Mouse (Mus musculus) G1E (cell line): ENCODE data around the gene Gm38392.

Experiments used
- CTCF ChIP-seq: IDR thresholded peaks from 2 replicates; pipeline ENCODE4 v1.5.1; 2012; ENCODE audit warnings: low read depth, low read length, inconsistent platforms, mixed read lengths
- GATA1 ChIP-seq: IDR thresholded peaks from 2 replicates; pipeline ENCODE4 v1.6.1; 2012; ENCODE audit warnings: borderline replicate concordance, low read length, inconsistent platforms, mixed read lengths
- GATA2 ChIP-seq: IDR thresholded peaks from 2 replicates; pipeline ENCODE4 v1.6.1; 2012; ENCODE audit warnings: low read depth, low read length, inconsistent platforms, borderline replicate concordance
- POLR2AphosphoS5 ChIP-seq: IDR thresholded peaks from 2 replicates; pipeline ENCODE4 v1.6.1; 2012; ENCODE audit warnings: low read depth, low read length, inconsistent platforms; ENCODE audit not compliant: insufficient replicate concordance
- TAL1 ChIP-seq: conservative IDR thresholded peaks from 2 replicates; pipeline ENCODE4 v1.6.1; 2012; ENCODE audit warnings: low read depth, low read length, inconsistent platforms, mixed read lengths

- TF ChIP-seq CTCF (no peak), TAL1 (no peak), GATA2 (no peak), POLR2AphosphoS5 (no peak), GATA1 (no peak)
Measured at GRCm38 (mm10) chr3:88219940-88220339, 67.1 kb downstream of the Gm38392 start.
